Comparison of ENCODE assay signal across 8 mouse cellular contexts in the genomic region with DNA sequence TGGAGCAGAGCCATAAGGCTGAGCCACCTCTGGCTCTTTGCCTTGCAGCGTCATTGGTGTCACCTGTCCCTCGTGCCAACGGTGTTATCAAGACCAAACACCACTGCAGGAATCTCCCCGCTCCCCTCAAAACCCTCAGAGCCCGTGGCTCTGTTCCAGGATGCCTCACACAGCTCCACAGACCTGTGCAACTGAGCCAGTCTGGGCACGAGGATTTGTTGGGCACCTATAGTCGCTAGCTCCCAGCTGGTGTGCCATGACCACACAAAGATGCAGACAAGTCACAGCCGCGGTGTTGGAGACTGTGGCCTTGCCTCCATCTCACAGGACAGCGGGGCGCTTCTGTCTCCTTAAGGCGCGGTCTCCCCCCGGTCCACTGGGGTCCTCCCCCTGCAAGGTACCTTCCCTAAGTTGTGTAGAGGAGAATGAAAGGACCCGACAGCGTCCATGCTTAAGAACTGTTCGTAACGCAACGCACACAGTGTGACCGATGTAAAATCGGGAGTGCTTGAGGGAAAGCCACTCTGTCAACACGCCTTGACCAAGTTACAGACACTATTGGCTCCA. TPM values are rescaled to one million over a fixed set of nuclear protein-coding genes. Genes with fewer than 3 reads are reported as not detected.
DNase-seq lines count a peak whose midpoint lies in the region; ATAC-seq lines count a peak whose summit lies in the region.

No protein-coding gene starts in this region.

- peak overlapping the region; percentile 81 for H3K27ac ChIP-seq in hindbrain, embryonic 12.5 days
- no peak overlapping the region for H3K27ac ChIP-seq in limb, embryonic 15.5 days
- peak overlapping the region; percentile 74; the same call in 1 of the 2 replicates for H3K27ac ChIP-seq in midbrain, embryonic 15.5 days

- 4% methylated on average over 22 of the region's 22 CpGs for WGBS in hindbrain, embryonic 12.5 days
- WGBS in limb, embryonic 15.5 days = 2% methylated on average over 22 of the region's 22 CpGs
- WGBS in midbrain, embryonic 15.5 days = 2% methylated on average over 22 of the region's 22 CpGs

- H3K36me3 ChIP-seq in hindbrain, embryonic 12.5 days = 0 out of 2 replicates have a peak, but pooled peaks cover 3% of the 10 kb centered on the region
- peaks cover under 1% of the 10 kb centered on the region; the same call in 1 of the 2 replicates for H3K36me3 ChIP-seq in limb, embryonic 15.5 days
- H3K36me3 ChIP-seq in midbrain, embryonic 15.5 days (replicated peaks) = no peaks in the 10 kb centered on the region

- peak; percentile 12 for ATAC-seq in activated CD4-positive, CD25-positive, alpha-beta regulatory T cell, adult 4 months
- ATAC-seq in erythroblast, adult 5-6 weeks (replicated peaks; ENCODE audit: low FRiP score, poor library complexity, severe bottlenecking) = peak; percentile 70
- peak; percentile 56; the same call in 1 of the 2 replicates for ATAC-seq in hindbrain, embryonic 12.5 days (ENCODE audit: low FRiP score)
- ATAC-seq in limb, embryonic 15.5 days (ENCODE audit: insufficient number of reproducible peaks, low FRiP score, low TSS enrichment, low read depth) = peak; percentile 1; the same call in 1 of the 2 replicates
- peak; percentile 55 for ATAC-seq in midbrain, embryonic 15.5 days (replicated peaks)

- no peaks in the 10 kb centered on the region for H3K9me3 ChIP-seq in hindbrain, embryonic 12.5 days (replicated peaks)
- no peaks in the 10 kb centered on the region for H3K9me3 ChIP-seq in limb, embryonic 15.5 days
- no peaks in the 10 kb centered on the region for H3K9me3 ChIP-seq in midbrain, embryonic 15.5 days

- peaks cover 20% of the 10 kb centered on the region for H3K4me1 ChIP-seq in hindbrain, embryonic 12.5 days
- H3K4me1 ChIP-seq in limb, embryonic 15.5 days = peaks cover 26% of the 10 kb centered on the region
- peaks cover 23% of the 10 kb centered on the region for H3K4me1 ChIP-seq in midbrain, embryonic 15.5 days

- H3K4me3 ChIP-seq in hindbrain, embryonic 12.5 days = peak overlapping the region; percentile 94
- H3K4me3 ChIP-seq in limb, embryonic 15.5 days = peak overlapping the region; percentile 85
- H3K4me3 ChIP-seq in midbrain, embryonic 15.5 days = peak overlapping the region; percentile 97

- peak overlapping the region; percentile 96 for H3K4me2 ChIP-seq in hindbrain, embryonic 12.5 days (replicated peaks)
- H3K4me2 ChIP-seq in limb, embryonic 15.5 days = peak overlapping the region; percentile 97
- peak overlapping the region; percentile 97 for H3K4me2 ChIP-seq in midbrain, embryonic 15.5 days

- peak; percentile 21 to 24 for DNase-seq in frontal cortex, postnatal 10 days (ENCODE audit: low spot score in 2 of 2)
- DNase-seq in frontal cortex, adult 2 months (ENCODE audit: extremely low spot score in 1 of 2, low spot score in 1 of 2) = no peak
- DNase-seq in testis, postnatal 10 days (ENCODE audit: low spot score) = peak; percentile 54

- H3K27me3 ChIP-seq in hindbrain, embryonic 12.5 days = peaks cover 34% of the 10 kb centered on the region
- peaks cover 42% of the 10 kb centered on the region for H3K27me3 ChIP-seq in limb, embryonic 15.5 days
- peaks cover 6% of the 10 kb centered on the region; the same call in 1 of the 2 replicates for H3K27me3 ChIP-seq in midbrain, embryonic 15.5 days (replicated peaks)

- H3K9ac ChIP-seq in hindbrain, embryonic 12.5 days = peak overlapping the region; percentile 91
- peak overlapping the region; percentile 66; the same call in 1 of the 2 replicates for H3K9ac ChIP-seq in limb, embryonic 15.5 days
- peak overlapping the region; percentile 86 for H3K9ac ChIP-seq in midbrain, embryonic 15.5 days

RNA-seq across cellular contexts. Expression of gene Asb1, which starts 0.6 kb away (rescaled TPM):
- polyA plus RNA-seq in frontal cortex, adult 2 months (2012; rRNA removed) = 20.1 and 20.8 TPM in 2 replicates
- polyA plus RNA-seq in activated CD4-positive, CD25-positive, alpha-beta regulatory T cell, adult 4 months (2017; shearing (Covaris generic)) = 1 to 10 TPM; 2.3 to 2.8 TPM
- 106 and 120 TPM in 2 replicates for total RNA-seq in erythroblast, adult 5-6 weeks (2015; ENCODE audit: low replicate concordance)
- total RNA-seq in erythroblast, adult 5-6 weeks (2017; ENCODE audit: low replicate concordance) = 299 and 366 TPM in 2 replicates
- polyA plus RNA-seq in hindbrain, embryonic 12.5 days (2016; fragmentation: Nextera tagmentation; extraction: Ambion mirVana) = 14.8 and 17.7 TPM in 2 replicates
- polyA plus RNA-seq in limb, embryonic 15.5 days (2015; fragmentation: Nextera tagmentation; extraction: Ambion mirVana) = 4.9 and 5.3 TPM in 2 replicates
- polyA plus RNA-seq in midbrain, embryonic 15.5 days (2015; fragmentation: Nextera tagmentation; extraction: Ambion mirVana) = 11.8 and 12.5 TPM in 2 replicates

RNA-seq across cellular contexts. Expression of gene Traf3ip1, which starts 45.3 kb away (rescaled TPM):
- 19.5 and 20.6 TPM in 2 replicates for polyA plus RNA-seq in frontal cortex, adult 2 months (2012; rRNA removed)
- 1 to 10 TPM; 3.0 to 3.1 TPM for polyA plus RNA-seq in activated CD4-positive, CD25-positive, alpha-beta regulatory T cell, adult 4 months (2017; shearing (Covaris generic))
- 1.0 and 1.3 TPM in 2 replicates for total RNA-seq in erythroblast, adult 5-6 weeks (2015; ENCODE audit: low replicate concordance)
- total RNA-seq in erythroblast, adult 5-6 weeks (2017; ENCODE audit: low replicate concordance) = 0.51 and 2.6 TPM in 2 replicates
- polyA plus RNA-seq in hindbrain, embryonic 12.5 days (2016; fragmentation: Nextera tagmentation; extraction: Ambion mirVana) = 12.9 and 13.0 TPM in 2 replicates
- 6.2 and 6.9 TPM in 2 replicates for polyA plus RNA-seq in limb, embryonic 15.5 days (2015; fragmentation: Nextera tagmentation; extraction: Ambion mirVana)
- 11.4 and 12.1 TPM in 2 replicates for polyA plus RNA-seq in midbrain, embryonic 15.5 days (2015; fragmentation: Nextera tagmentation; extraction: Ambion mirVana)

Comparison
In these comparisons a context has a peak if more than half of its experiments do, and no peak if none do; other contexts are left out.
1. DNase-seq: peak in frontal cortex, postnatal 10 days (2 of 2) and testis, postnatal 10 days (single experiment); none in frontal cortex, adult 2 months (0 of 2).
2. ATAC-seq: peak in every context shown above with its lines; median percentile 70 in erythroblast, adult 5-6 weeks; 56 in hindbrain, embryonic 12.5 days; 55 in midbrain, embryonic 15.5 days; 12 in activated CD4-positive, CD25-positive, alpha-beta regulatory T cell, adult 4 months; 1 in limb, embryonic 15.5 days.
3. Peak in every context shown above with its lines, with median percentiles within 50 percentile points of each other: H3K4me2 ChIP-seq, H3K4me3 ChIP-seq and H3K9ac ChIP-seq.